Mouse (Mus musculus) thymus, adult 2 months (tissue): ENCODE measurements around the gene Tescl.

Experiments
- CTCF ChIP-seq: fragments of 200-500 bp; IDR thresholded peaks from 2 replicates; pipeline ENCODE4 v1.5.1; 2012; ENCODE audit warnings: mild to moderate bottlenecking, control low read depth, low read length, moderate library complexity, borderline replicate concordance; ENCODE audit not compliant: control insufficient read depth, poor library complexity, insufficient read depth; ENCODE audit errors: extremely low read depth
- POLR2A ChIP-seq: fragments of 200-500 bp; IDR thresholded peaks from 2 replicates; pipeline ENCODE4 v1.6.1; 2012; ENCODE audit warnings: mild to moderate bottlenecking, low read length, control low read depth, moderate library complexity; ENCODE audit not compliant: control insufficient read depth, poor library complexity, insufficient read depth; ENCODE audit errors: extremely low read depth

GRCm38 (mm10) chr7:24377091-24377865 lies 43.5 kb upstream of the Tescl start:
- TF ChIP-seq POLR2A, result 0 out of 2 replicates have a peak, but pooled peaks have one; percentile 21
- TF ChIP-seq CTCF, result no peak
